ENCODE assay signal across 11 mouse cellular contexts in the genomic region with DNA sequence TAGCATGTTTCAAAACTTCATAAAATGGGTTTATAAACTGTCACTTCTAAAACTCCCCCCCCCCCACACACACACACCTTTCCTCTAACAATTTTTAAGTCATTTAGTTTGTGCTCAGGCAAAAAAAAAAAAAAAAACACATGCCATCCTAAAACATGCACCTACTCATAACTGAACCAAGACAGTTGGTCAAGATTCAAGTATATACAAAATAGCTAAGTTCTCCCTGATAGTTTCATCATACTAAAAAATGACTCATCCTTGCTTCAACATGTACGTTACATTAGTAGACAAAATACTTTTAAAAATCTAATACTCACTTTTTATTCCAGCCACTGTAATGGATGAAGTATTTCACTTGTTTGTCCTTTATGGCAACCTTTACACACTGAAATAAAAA. TPM values are rescaled to one million over a fixed set of nuclear protein-coding genes. Genes with fewer than 3 reads are reported as not detected.
"Had no signal": no experiment of that assay in that cellular context is flagged by ENCODE, and none has a peak within 500 bp of the region (broad histone marks: within the 10 kb centered on the region; RNA-seq: fewer than 3 reads in every experiment).

No protein-coding gene starts in this region.

- DNase-seq: lung, adult 18-20 months; lung, postnatal 10 days; lung, postnatal 4 days; right cerebral cortex, postnatal 14 days; thymus, adult 2 months; thymus, postnatal 25 days; thymus, postnatal 4 days had no signal

- ATAC-seq: midbrain, embryonic 13.5 days; midbrain, embryonic 15.5 days had no signal

RNA-seq across cellular contexts. Expression of gene Adamts7, which starts 56.0 kb away (rescaled TPM):
- total RNA-seq: monocyte, adult 5-6 weeks; neutrophil, adult 5-6 weeks had no signal
